Mouse (Mus musculus): ENCODE data around the gene Susd5. TPM values are rescaled to one million over a fixed set of nuclear protein-coding genes. Genes with fewer than 3 reads are reported as not detected.

The Susd5 gene
- total and polyA plus RNA-seq, 3 experiments = not detected

- no peak for TF ChIP-seq BHLHE40 (IDR thresholded peaks at IDR 0.05; ENCODE audit: low read depth, low read length)
- no peak for TF ChIP-seq JUN (IDR thresholded peaks at IDR 0.05; ENCODE audit: insufficient read depth, low read depth, low read length)
- no peak for TF ChIP-seq SIN3A (IDR thresholded peaks at IDR 0.05; ENCODE audit: low read length)
- no peak for TF ChIP-seq MAFK (IDR thresholded peaks at IDR 0.05; ENCODE audit: insufficient replicate concordance, low read length)
- TF ChIP-seq MEF2A (IDR thresholded peaks at IDR 0.05; ENCODE audit: borderline replicate concordance, low read depth, low read length) = no peak
- TF ChIP-seq MYC (IDR thresholded peaks at IDR 0.05; ENCODE audit: low read depth, low read length) = no peak
- TF ChIP-seq CHD2 (IDR thresholded peaks at IDR 0.05; ENCODE audit: low read length) = no peak
- no peak for TF ChIP-seq PAX5 (IDR thresholded peaks at IDR 0.05; ENCODE audit: low read length)
- no peak for TF ChIP-seq USF2 (conservative IDR thresholded peaks at IDR 0.05; ENCODE audit: low read depth, low read length)
- no peak for TF ChIP-seq KAT2A (IDR thresholded peaks at IDR 0.05; ENCODE audit: insufficient replicate concordance, low read length)
- TF ChIP-seq SMC3 (IDR thresholded peaks at IDR 0.05; ENCODE audit: low read depth, low read length) = no peak
- H3K27ac ChIP-seq (ENCODE audit: insufficient read depth, low read depth) = no peak within 1 kb of the TSS
- H3K9ac ChIP-seq (ENCODE audit: insufficient read depth, low read depth) = no peak within 1 kb of the TSS
- H3K27me3 ChIP-seq (replicated peaks) = no peaks in the 10 kb centered on the region
- H3K9me3 ChIP-seq (replicated peaks; ENCODE audit: low read length) = peaks cover 3% of the 10 kb centered on the region
- H3K4me1 ChIP-seq (ENCODE audit: control insufficient read depth in 1 of 2, insufficient read depth in 2 of 2) = no peaks in the 10 kb centered on the region
- H3K4me3 ChIP-seq (replicated peaks in 1 of 3; ENCODE audit: low read depth in 2 of 3, low read length in 2 of 3, poor library complexity in 1 of 3) = no peak within 1 kb of the TSS
- dilution Hi-C loops (cut with MboI; ENCODE audit: extremely low pct_ligation_motif_present, extremely low pct_unique_long_range_greater_than_20kb, low sequenced_read_pairs) (no loop called here), in situ Hi-C loops (cut with MboI; ENCODE audit: low pct_ligation_motif_present, low pct_unique_long_range_greater_than_20kb, low sequenced_read_pairs) (no loop called here)
- no peak for DNase-seq (ENCODE audit: extremely low read depth)
- no peaks in the 10 kb centered on the region for H3K36me3 ChIP-seq (replicated peaks in 1 of 2; ENCODE audit: control insufficient read depth in 1 of 2, insufficient read depth in 1 of 2, low read length in 1 of 2)
- H3K79me2 ChIP-seq (replicated peaks; ENCODE audit: control insufficient read depth, extremely low read depth, insufficient read depth, poor library complexity, severe bottlenecking) = no peaks in the 10 kb centered on the region
- H3K4me2 ChIP-seq (ENCODE audit: insufficient read depth, low read depth, poor library complexity, severe bottlenecking) = no peak within 1 kb of the TSS
Observed at GRCm38 (mm10) chr9:114046028-114046427, 10.9 kb upstream of the Susd5 start, which contains the start of gene Fbxl2. Gene Fbxl2, minus strand, starts transcription at chr9:114046191.

- TF ChIP-seq SIN3A (IDR thresholded peaks at IDR 0.05; ENCODE audit: low read length) (no peak), ZNF384 (IDR thresholded peaks at IDR 0.05; ENCODE audit: low read depth, low read length) (no peak), PAX5 (IDR thresholded peaks at IDR 0.05; ENCODE audit: low read length) (no peak), TBP (conservative IDR thresholded peaks at IDR 0.05; ENCODE audit: low read depth, low read length) (no peak), MYC (IDR thresholded peaks at IDR 0.05; ENCODE audit: low read depth, low read length) (no peak), RAD21 (IDR thresholded peaks at IDR 0.05; ENCODE audit: low read depth, low read length) (no peak), MAFK (IDR thresholded peaks at IDR 0.05; ENCODE audit: insufficient replicate concordance, low read length) (no peak), KAT2A (IDR thresholded peaks at IDR 0.05; ENCODE audit: insufficient replicate concordance, low read length) (no peak)
- no peaks in the 10 kb centered on the region for H3K79me2 ChIP-seq (replicated peaks; ENCODE audit: control insufficient read depth, extremely low read depth, insufficient read depth, poor library complexity, severe bottlenecking)
- no peaks in the 10 kb centered on the region for H3K27me3 ChIP-seq (replicated peaks)
- H3K4me2 ChIP-seq (ENCODE audit: insufficient read depth, low read depth, poor library complexity, severe bottlenecking) = no peak overlapping the region
- peaks cover 3% of the 10 kb centered on the region for H3K9me3 ChIP-seq (replicated peaks; ENCODE audit: low read length)
- H3K9ac ChIP-seq (ENCODE audit: insufficient read depth, low read depth) = no peak overlapping the region
- in situ Hi-C loops (cut with MboI; ENCODE audit: low pct_ligation_motif_present, low pct_unique_long_range_greater_than_20kb, low sequenced_read_pairs) = no loop called here
- H3K4me3 ChIP-seq (replicated peaks in 1 of 3; ENCODE audit: low read depth in 2 of 3, low read length in 2 of 3, poor library complexity in 1 of 3) = no peak overlapping the region
- no peaks in the 10 kb centered on the region for H3K36me3 ChIP-seq (replicated peaks in 1 of 2; ENCODE audit: control insufficient read depth in 1 of 2, insufficient read depth in 1 of 2, low read length in 1 of 2)
- no peaks in the 10 kb centered on the region for H3K4me1 ChIP-seq (ENCODE audit: control insufficient read depth in 1 of 2, insufficient read depth in 2 of 2)
- dilution Hi-C loops (cut with MboI; ENCODE audit: extremely low pct_ligation_motif_present, extremely low pct_unique_long_range_greater_than_20kb, low sequenced_read_pairs) = no loop called here
- DNase-seq (ENCODE audit: extremely low read depth) = no peak
- no peak overlapping the region for H3K27ac ChIP-seq (ENCODE audit: insufficient read depth, low read depth)
Observed at GRCm38 (mm10) chr9:114046676-114047075, 10.3 kb upstream of the Susd5 start.

Measured in CH12.LX (cell line).